Mouse (Mus musculus): ENCODE results near the gene Cyp3a41b.
"Not testable (repeated sequence)": the region's sequence is repeated elsewhere in the genome, so short reads cannot be mapped to it uniquely, and the experiment has no call there.

DNA sequence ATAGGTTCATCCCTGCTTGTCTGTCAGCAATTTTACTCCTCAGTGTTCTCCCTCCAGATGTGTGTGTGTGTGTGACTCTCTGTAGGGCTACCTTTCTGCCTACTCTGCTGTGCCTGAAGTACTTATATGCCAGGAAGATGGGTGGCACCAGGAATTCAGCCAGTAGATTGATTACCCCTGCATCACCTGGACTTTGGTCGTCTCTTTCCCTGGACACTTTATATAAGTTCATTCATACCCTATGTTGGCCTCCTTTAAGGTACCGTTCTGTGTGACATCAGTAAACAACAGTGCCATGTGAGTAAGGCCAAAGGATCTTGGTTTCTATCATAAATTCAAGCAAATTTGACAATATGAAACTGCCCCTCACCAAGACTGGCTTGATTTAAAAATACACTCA lies at the start of gene Cyp3a41b:
- not testable (repeated sequence) for TF ChIP-seq CTCF, EP300 (IDR thresholded peaks at IDR 0.05; ENCODE audit: low read depth)

Measured in liver, embryonic 14.5 days (tissue).